Mouse (Mus musculus): ENCODE measurements around the gene Flt3l. TPM values are rescaled to one million over a fixed set of nuclear protein-coding genes. Genes with fewer than 3 reads are reported as not detected.

Gene Flt3l
- polyA plus RNA-seq, 1 experiment from 2014 or later = 0.72 TPM

- H3K4me2 ChIP-seq = peak overlapping the region; percentile 18; the same call in 1 of the 2 replicates
- H3K27me3 ChIP-seq (ENCODE audit: insufficient read depth, low read length) = no peaks in the 10 kb centered on the region
- H3K4me1 ChIP-seq (ENCODE audit: insufficient read depth) = no peaks in the 10 kb centered on the region
- DNase-seq (no peak), ATAC-seq (ENCODE audit: insufficient read depth) (no peak)
- H3K27ac ChIP-seq (ENCODE audit: low read depth) = no peak overlapping the region
- H3K36me3 ChIP-seq (ENCODE audit: insufficient read depth) = peaks cover 66% of the 10 kb centered on the region
- H3K9ac ChIP-seq = no peak overlapping the region; the same call in 1 of the 2 replicates
- no peaks in the 10 kb centered on the region for H3K9me3 ChIP-seq (ENCODE audit: low read depth, low read length)
- WGBS = 78% methylated on average over 22 of the region's 22 CpGs
- no peak for TF ChIP-seq CTCF (IDR thresholded peaks at IDR 0.05; ENCODE audit: low read depth)
- no peak overlapping the region for H3K4me3 ChIP-seq (ENCODE audit: low read depth, low read length)
Measured at GRCm38 (mm10) chr7:45083300-45083890, 52.8 kb downstream of the Flt3l start.

GRCm38 (mm10) chr7:45082401-45083299 lies 53.6 kb downstream of the Flt3l start:
- Histone ChIP-seq H3K4me3 (ENCODE audit: low read depth, low read length) (no peak overlapping the region), H3K27me3 (ENCODE audit: insufficient read depth, low read length) (no peaks in the 10 kb centered on the region), H3K9ac (no peak overlapping the region; the same call in none of the 2 replicates), H3K4me1 (ENCODE audit: insufficient read depth) (no peaks in the 10 kb centered on the region), H3K4me2 (peak overlapping the region; percentile 18; the same call in 1 of the 2 replicates), H3K9me3 (ENCODE audit: low read depth, low read length) (no peaks in the 10 kb centered on the region), H3K27ac (ENCODE audit: low read depth) (peak overlapping the region; percentile 58), H3K36me3 (ENCODE audit: insufficient read depth) (peaks cover 66% of the 10 kb centered on the region)
- no peak for TF ChIP-seq CTCF (IDR thresholded peaks at IDR 0.05; ENCODE audit: low read depth)
- DNase-seq = peak; percentile 59
- WGBS = 69% methylated on average over 25 of the region's 25 CpGs
- no peak for ATAC-seq (ENCODE audit: insufficient read depth)

DNA sequence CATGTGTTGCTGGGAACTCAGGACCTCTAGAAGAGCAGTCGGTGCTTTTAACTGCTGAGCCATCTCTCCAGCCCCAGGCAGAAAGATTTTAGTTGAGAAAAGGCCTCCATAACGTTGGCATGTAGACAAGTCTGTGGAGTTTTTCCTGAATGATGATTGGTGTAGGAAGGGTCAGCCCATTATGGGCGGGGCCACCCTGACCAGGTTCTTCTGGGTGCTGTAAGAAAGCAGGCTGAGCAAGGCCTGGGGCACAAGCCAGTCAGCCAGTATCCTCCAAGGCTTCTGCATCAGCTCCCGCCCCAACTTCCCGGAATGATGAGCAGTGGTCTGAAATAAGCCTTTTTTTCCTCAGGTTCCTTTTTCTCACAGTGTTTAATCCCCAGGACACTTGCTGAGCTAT lies 55.2 kb downstream of the Flt3l start:
- ATAC-seq (ENCODE audit: insufficient read depth) (no peak), DNase-seq (peak; percentile 60)
- Histone ChIP-seq H3K9ac (no peak overlapping the region), H3K27me3 (ENCODE audit: insufficient read depth, low read length) (no peaks in the 10 kb centered on the region), H3K4me2 (no peak overlapping the region), H3K9me3 (ENCODE audit: low read depth, low read length) (no peaks in the 10 kb centered on the region), H3K4me1 (ENCODE audit: insufficient read depth) (no peaks in the 10 kb centered on the region), H3K36me3 (ENCODE audit: insufficient read depth) (peaks cover 64% of the 10 kb centered on the region), H3K27ac (ENCODE audit: low read depth) (no peak overlapping the region), H3K4me3 (ENCODE audit: low read depth, low read length) (no peak overlapping the region)
- 46% methylated on average over 5 of the region's 5 CpGs for WGBS
- no peak for TF ChIP-seq CTCF (IDR thresholded peaks at IDR 0.05; ENCODE audit: low read depth)

DNA sequence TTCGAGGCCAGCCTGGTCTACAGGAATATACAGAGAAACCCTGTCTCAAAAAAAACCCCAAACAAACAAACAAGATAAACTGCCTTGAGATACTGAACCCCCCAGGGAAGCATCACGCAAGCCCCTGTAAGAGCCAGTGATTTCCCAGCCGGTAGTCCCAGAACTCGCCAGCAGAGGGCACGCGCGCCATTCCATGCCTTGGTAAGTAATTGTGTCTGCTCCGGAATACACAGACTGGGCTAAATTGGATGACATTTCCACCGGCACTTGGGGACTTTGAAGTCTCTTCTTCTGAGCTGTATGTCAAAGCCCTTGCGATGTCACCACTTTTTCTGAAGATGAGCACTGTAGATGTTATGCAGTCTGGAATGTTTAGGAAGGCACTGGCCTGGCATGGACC lies 56.4 kb downstream of the Flt3l start:
- no peak overlapping the region for H3K4me2 ChIP-seq
- WGBS = under 1% methylated on average over 10 of the region's 10 CpGs
- no peak overlapping the region for H3K9ac ChIP-seq
- H3K9me3 ChIP-seq (ENCODE audit: low read depth, low read length) = no peaks in the 10 kb centered on the region
- peak; percentile 97 for DNase-seq
- no peak overlapping the region for H3K27ac ChIP-seq (ENCODE audit: low read depth)
- peaks cover 62% of the 10 kb centered on the region for H3K36me3 ChIP-seq (ENCODE audit: insufficient read depth)
- ATAC-seq (ENCODE audit: insufficient read depth) = peak; percentile 25
- peak; percentile 98 for TF ChIP-seq CTCF (IDR thresholded peaks at IDR 0.05; ENCODE audit: low read depth)
- no peak overlapping the region for H3K4me3 ChIP-seq (ENCODE audit: low read depth, low read length)
- no peaks in the 10 kb centered on the region for H3K27me3 ChIP-seq (ENCODE audit: insufficient read depth, low read length)
- no peaks in the 10 kb centered on the region for H3K4me1 ChIP-seq (ENCODE audit: insufficient read depth)

MicroRNAs within 50 kb of the gene (microRNA counts, 519-probe panel; counts per million panel counts)
- microRNA mmu-miR-150 = 2,841 counts per million, percentile 53 among the panel's probes with 10 or more counts

Small RNAs within 50 kb of the gene (microRNA-seq; reads per million reads assigned to microRNA genes)
- gene Mir150 (ENCODE audit: borderline number of aligned reads) = 47.5 reads per million, percentile 40 among the genes with 10 or more reads in this experiment
- gene Mir5121 (ENCODE audit: borderline number of aligned reads) = 16.6 reads per million, percentile 30 among the genes with 10 or more reads in this experiment
- not detected for gene Mir7055 (ENCODE audit: borderline number of aligned reads)

Other genes with a start within 250 kb of the Flt3l start
- 77.9 and 79.5 TPM in 2 replicates for gene Med25, start 243.7 kb downstream of the Flt3l start, polyA plus RNA-seq (2014; fragmentation: Nextera tagmentation; extraction: Ambion mirVana)
- 17.7 and 19.1 TPM in 2 replicates for gene Fuz, start 240.4 kb downstream of the Flt3l start, polyA plus RNA-seq (2014; fragmentation: Nextera tagmentation; extraction: Ambion mirVana)
- gene Ap2a1, start 206.9 kb downstream of the Flt3l start, polyA plus RNA-seq (2014; fragmentation: Nextera tagmentation; extraction: Ambion mirVana) = 73.6 and 83.2 TPM in 2 replicates
- 0.11 and 0.14 TPM in 2 replicates for gene Tsks, start 193.2 kb downstream of the Flt3l start, polyA plus RNA-seq (2014; fragmentation: Nextera tagmentation; extraction: Ambion mirVana)
- 14.9 and 15.5 TPM in 2 replicates for gene Cpt1c, start 161.6 kb downstream of the Flt3l start, polyA plus RNA-seq (2014; fragmentation: Nextera tagmentation; extraction: Ambion mirVana)
- gene Prmt1, start 149.9 kb downstream of the Flt3l start, polyA plus RNA-seq (2014; fragmentation: Nextera tagmentation; extraction: Ambion mirVana) = 228 and 238 TPM in 2 replicates
- 78.7 and 83.0 TPM in 2 replicates for gene Irf3, start 138.8 kb downstream of the Flt3l start, polyA plus RNA-seq (2014; fragmentation: Nextera tagmentation; extraction: Ambion mirVana)
- 69.9 and 76.9 TPM in 2 replicates for gene Bcl2l12, start 137.7 kb downstream of the Flt3l start, polyA plus RNA-seq (2014; fragmentation: Nextera tagmentation; extraction: Ambion mirVana)
- 45.9 and 53.6 TPM in 2 replicates for gene Scaf1, start 120.1 kb downstream of the Flt3l start, polyA plus RNA-seq (2014; fragmentation: Nextera tagmentation; extraction: Ambion mirVana)
- gene Rras, start 118.5 kb downstream of the Flt3l start, polyA plus RNA-seq (2014; fragmentation: Nextera tagmentation; extraction: Ambion mirVana) = 46.2 and 46.5 TPM in 2 replicates
- 14.2 and 16.2 TPM in 2 replicates for gene Prr12, start 83.6 kb downstream of the Flt3l start, polyA plus RNA-seq (2014; fragmentation: Nextera tagmentation; extraction: Ambion mirVana)
- gene Nosip, start 74.0 kb downstream of the Flt3l start, polyA plus RNA-seq (2014; fragmentation: Nextera tagmentation; extraction: Ambion mirVana) = 68.6 and 71.9 TPM in 2 replicates
- 18.1 and 19.2 TPM in 2 replicates for gene Prrg2, start 73.8 kb downstream of the Flt3l start, polyA plus RNA-seq (2014; fragmentation: Nextera tagmentation; extraction: Ambion mirVana)
- gene Rcn3, start 44.2 kb downstream of the Flt3l start, polyA plus RNA-seq (2014; fragmentation: Nextera tagmentation; extraction: Ambion mirVana) = 344 and 360 TPM in 2 replicates
- gene Fcgrt, start 32.6 kb downstream of the Flt3l start, polyA plus RNA-seq (2014; fragmentation: Nextera tagmentation; extraction: Ambion mirVana) = 56.4 and 57.0 TPM in 2 replicates
- 1,873 and 1,878 TPM in 2 replicates for gene Rps11, start 12.0 kb downstream of the Flt3l start, polyA plus RNA-seq (2014; fragmentation: Nextera tagmentation; extraction: Ambion mirVana)
- 1,527 and 1,587 TPM in 2 replicates for gene Rpl13a, start 7.7 kb downstream of the Flt3l start, polyA plus RNA-seq (2014; fragmentation: Nextera tagmentation; extraction: Ambion mirVana)
- 1.2 and 1.4 TPM in 2 replicates for gene Gm45713, start 201 bp downstream of the Flt3l start, polyA plus RNA-seq (2014; fragmentation: Nextera tagmentation; extraction: Ambion mirVana)
- gene Pih1d1, start 17.9 kb upstream of the Flt3l start, polyA plus RNA-seq (2014; fragmentation: Nextera tagmentation; extraction: Ambion mirVana) = 110 and 112 TPM in 2 replicates
- gene Aldh16a1, start 18.2 kb upstream of the Flt3l start, polyA plus RNA-seq (2014; fragmentation: Nextera tagmentation; extraction: Ambion mirVana) = 52.1 and 52.9 TPM in 2 replicates
- 0.09 and 0.97 TPM in 2 replicates for gene Slc17a7, start 27.5 kb upstream of the Flt3l start, polyA plus RNA-seq (2014; fragmentation: Nextera tagmentation; extraction: Ambion mirVana)
- not detected in 2 replicates for gene Gfy, start 43.1 kb upstream of the Flt3l start, polyA plus RNA-seq (2014; fragmentation: Nextera tagmentation; extraction: Ambion mirVana)
- gene Pth2, start 44.6 kb upstream of the Flt3l start, polyA plus RNA-seq (2014; fragmentation: Nextera tagmentation; extraction: Ambion mirVana) = not detected in 2 replicates
- gene Ccdc155, start 68.5 kb upstream of the Flt3l start, polyA plus RNA-seq (2014; fragmentation: Nextera tagmentation; extraction: Ambion mirVana) = 0.19 and 0.38 TPM in 2 replicates
- 0.45 TPM in 1 of 2 replicates, not detected in the other for gene Dkkl1, start 75.7 kb upstream of the Flt3l start, polyA plus RNA-seq (2014; fragmentation: Nextera tagmentation; extraction: Ambion mirVana)
- gene Tead2, start 79.3 kb upstream of the Flt3l start, polyA plus RNA-seq (2014; fragmentation: Nextera tagmentation; extraction: Ambion mirVana) = 204 and 222 TPM in 2 replicates
- 2.1 and 2.9 TPM in 2 replicates for gene Cd37, start 102.7 kb upstream of the Flt3l start, polyA plus RNA-seq (2014; fragmentation: Nextera tagmentation; extraction: Ambion mirVana)
- not detected in 2 replicates for gene Slc6a16, start 104.7 kb upstream of the Flt3l start, polyA plus RNA-seq (2014; fragmentation: Nextera tagmentation; extraction: Ambion mirVana)
- not detected in 2 replicates for gene Slc6a21, start 141.1 kb upstream of the Flt3l start, polyA plus RNA-seq (2014; fragmentation: Nextera tagmentation; extraction: Ambion mirVana)
- gene Trpm4, start 197.3 kb upstream of the Flt3l start, polyA plus RNA-seq (2014; fragmentation: Nextera tagmentation; extraction: Ambion mirVana) = 11.4 and 15.7 TPM in 2 replicates
- 0.58 and 1.2 TPM in 2 replicates for gene Hrc, start 198.9 kb upstream of the Flt3l start, polyA plus RNA-seq (2014; fragmentation: Nextera tagmentation; extraction: Ambion mirVana)
- gene Ppfia3, start 230.6 kb upstream of the Flt3l start, polyA plus RNA-seq (2014; fragmentation: Nextera tagmentation; extraction: Ambion mirVana) = 3.1 and 3.2 TPM in 2 replicates
- gene Lin7b, start 234.2 kb upstream of the Flt3l start, polyA plus RNA-seq (2014; fragmentation: Nextera tagmentation; extraction: Ambion mirVana) = 0.30 and 0.87 TPM in 2 replicates